Mouse (Mus musculus): ENCODE results near the gene Tmem141. TPM values are rescaled to one million over a fixed set of nuclear protein-coding genes. Genes with fewer than 3 reads are reported as not detected.

Gene Tmem141
- total and polyA plus RNA-seq, 3 experiments: 6.2 to 11.1 (median 7.7) TPM

- Histone ChIP-seq H3K9ac (ENCODE audit: insufficient read depth, low read depth) (no peak overlapping the region), H3K4me1 (ENCODE audit: control insufficient read depth in 1 of 2, insufficient read depth in 2 of 2) (no peaks in the 10 kb centered on the region), H3K27me3 (replicated peaks) (peaks cover 88% of the 10 kb centered on the region), H3K27ac (ENCODE audit: insufficient read depth, low read depth) (no peak overlapping the region), H3K36me3 (replicated peaks in 1 of 2; ENCODE audit: control insufficient read depth in 1 of 2, insufficient read depth in 1 of 2, low read length in 1 of 2) (no peaks in the 10 kb centered on the region), H3K79me2 (replicated peaks; ENCODE audit: control insufficient read depth, extremely low read depth, insufficient read depth, poor library complexity, severe bottlenecking) (no peaks in the 10 kb centered on the region), H3K4me2 (ENCODE audit: insufficient read depth, low read depth, poor library complexity, severe bottlenecking) (no peak overlapping the region), H3K4me3 (replicated peaks in 1 of 3; ENCODE audit: low read depth in 2 of 3, low read length in 2 of 3, poor library complexity in 1 of 3) (no peak overlapping the region), H3K9me3 (replicated peaks; ENCODE audit: low read length) (no peaks in the 10 kb centered on the region)
- TF ChIP-seq MEF2A (IDR thresholded peaks at IDR 0.05; ENCODE audit: borderline replicate concordance, low read depth, low read length): no peak
- no peak for TF ChIP-seq ZNF384 (IDR thresholded peaks at IDR 0.05; ENCODE audit: low read depth, low read length)
- no peak for TF ChIP-seq POLR2AphosphoS2 (IDR thresholded peaks at IDR 0.05; ENCODE audit: low read depth, low read length)
- TF ChIP-seq ZKSCAN1 (IDR thresholded peaks at IDR 0.05; ENCODE audit: borderline replicate concordance, low read depth, low read length): no peak
- no peak for TF ChIP-seq JUND (conservative IDR thresholded peaks at IDR 0.05; ENCODE audit: low read depth, low read length)
- no peak for TF ChIP-seq SIN3A (IDR thresholded peaks at IDR 0.05; ENCODE audit: low read length)
- TF ChIP-seq CHD2 (IDR thresholded peaks at IDR 0.05; ENCODE audit: low read length): no peak
- in situ Hi-C loops (cut with MboI; ENCODE audit: low pct_ligation_motif_present, low pct_unique_long_range_greater_than_20kb, low sequenced_read_pairs): no loop called here
- DNase-seq (ENCODE audit: extremely low read depth): no peak
- dilution Hi-C loops (cut with MboI; ENCODE audit: extremely low pct_ligation_motif_present, extremely low pct_unique_long_range_greater_than_20kb, low sequenced_read_pairs): no loop called here
Observed at GRCm38 (mm10) chr2:25628738-25629137, 6.9 kb upstream of the Tmem141 start.

- DNase-seq (ENCODE audit: extremely low read depth): no peak
- no peak for TF ChIP-seq KAT2A (IDR thresholded peaks at IDR 0.05; ENCODE audit: insufficient replicate concordance, low read length)
- TF ChIP-seq GABPA (IDR thresholded peaks at IDR 0.05; ENCODE audit: insufficient replicate concordance, low read depth, low read length): no peak
- in situ Hi-C loops (cut with MboI; ENCODE audit: low pct_ligation_motif_present, low pct_unique_long_range_greater_than_20kb, low sequenced_read_pairs) (no loop called here), dilution Hi-C loops (cut with MboI; ENCODE audit: extremely low pct_ligation_motif_present, extremely low pct_unique_long_range_greater_than_20kb, low sequenced_read_pairs) (no loop called here)
- H3K27ac ChIP-seq (ENCODE audit: insufficient read depth, low read depth): no peak within 1 kb of the TSS
- H3K27me3 ChIP-seq (replicated peaks): peaks cover 88% of the 10 kb centered on the region
- H3K4me1 ChIP-seq (ENCODE audit: control insufficient read depth in 1 of 2, insufficient read depth in 2 of 2): no peaks in the 10 kb centered on the region
- H3K36me3 ChIP-seq (replicated peaks in 1 of 2; ENCODE audit: control insufficient read depth in 1 of 2, insufficient read depth in 1 of 2, low read length in 1 of 2): no peaks in the 10 kb centered on the region
- H3K79me2 ChIP-seq (replicated peaks; ENCODE audit: control insufficient read depth, extremely low read depth, insufficient read depth, poor library complexity, severe bottlenecking): no peaks in the 10 kb centered on the region
- H3K9me3 ChIP-seq (replicated peaks; ENCODE audit: low read length): no peaks in the 10 kb centered on the region
- H3K4me2 ChIP-seq (ENCODE audit: insufficient read depth, low read depth, poor library complexity, severe bottlenecking): no peak within 1 kb of the TSS
- H3K9ac ChIP-seq (ENCODE audit: insufficient read depth, low read depth): no peak within 1 kb of the TSS
- H3K4me3 ChIP-seq (replicated peaks in 1 of 3; ENCODE audit: low read depth in 2 of 3, low read length in 2 of 3, poor library complexity in 1 of 3): no peak within 1 kb of the TSS
Observed at GRCm38 (mm10) chr2:25627811-25628210, 6.0 kb upstream of the Tmem141 start, which contains the start of gene Fcna. Gene Fcna (minus strand): TSS chr2:25628030.

GRCm38 (mm10) chr2:25625986-25626385 lies 4.2 kb upstream of the Tmem141 start:
- dilution Hi-C loops (cut with MboI; ENCODE audit: extremely low pct_ligation_motif_present, extremely low pct_unique_long_range_greater_than_20kb, low sequenced_read_pairs): no loop called here
- H3K36me3 ChIP-seq (replicated peaks in 1 of 2; ENCODE audit: control insufficient read depth in 1 of 2, insufficient read depth in 1 of 2, low read length in 1 of 2): no peaks in the 10 kb centered on the region
- H3K4me1 ChIP-seq (ENCODE audit: control insufficient read depth in 1 of 2, insufficient read depth in 2 of 2): peaks cover 0 to 6% of the 10 kb centered on the region in 2 experiments; a peak in 2 of 4 replicates
- in situ Hi-C loops (cut with MboI; ENCODE audit: low pct_ligation_motif_present, low pct_unique_long_range_greater_than_20kb, low sequenced_read_pairs): no loop called here
- no peak overlapping the region for H3K9ac ChIP-seq (ENCODE audit: insufficient read depth, low read depth)
- H3K9me3 ChIP-seq (replicated peaks; ENCODE audit: low read length): no peaks in the 10 kb centered on the region
- no peaks in the 10 kb centered on the region for H3K79me2 ChIP-seq (replicated peaks; ENCODE audit: control insufficient read depth, extremely low read depth, insufficient read depth, poor library complexity, severe bottlenecking)
- no peak overlapping the region for H3K27ac ChIP-seq (ENCODE audit: insufficient read depth, low read depth)
- H3K27me3 ChIP-seq (replicated peaks): peaks cover 80% of the 10 kb centered on the region
- DNase-seq (ENCODE audit: extremely low read depth): no peak
- TF ChIP-seq ETS1 (conservative IDR thresholded peaks at IDR 0.05; ENCODE audit: low read depth, low read length) (no peak), TBP (conservative IDR thresholded peaks at IDR 0.05; ENCODE audit: low read depth, low read length) (no peak), CHD1 (IDR thresholded peaks at IDR 0.05; ENCODE audit: low read depth, low read length) (no peak), IRF4 (IDR thresholded peaks at IDR 0.05; ENCODE audit: low read depth, low read length) (no peak), MEF2A (IDR thresholded peaks at IDR 0.05; ENCODE audit: borderline replicate concordance, low read depth, low read length) (no peak), USF1 (IDR thresholded peaks at IDR 0.05; ENCODE audit: low read depth, low read length) (no peak), HCFC1 (IDR thresholded peaks at IDR 0.05; ENCODE audit: low read depth, low read length) (no peak), MAFK (IDR thresholded peaks at IDR 0.05; ENCODE audit: insufficient replicate concordance, low read length) (no peak), SMC3 (IDR thresholded peaks at IDR 0.05; ENCODE audit: low read depth, low read length) (no peak), MAZ (IDR thresholded peaks at IDR 0.05; ENCODE audit: low read depth, low read length) (no peak), MYC (IDR thresholded peaks at IDR 0.05; ENCODE audit: low read depth, low read length) (no peak), GABPA (IDR thresholded peaks at IDR 0.05; ENCODE audit: insufficient replicate concordance, low read depth, low read length) (no peak), SIN3A (IDR thresholded peaks at IDR 0.05; ENCODE audit: low read length) (no peak), JUND (conservative IDR thresholded peaks at IDR 0.05; ENCODE audit: low read depth, low read length) (no peak), NRF1 (IDR thresholded peaks at IDR 0.05; ENCODE audit: low read depth, low read length) (no peak), RAD21 (IDR thresholded peaks at IDR 0.05; ENCODE audit: low read depth, low read length) (no peak), MAX (IDR thresholded peaks at IDR 0.05; ENCODE audit: low read length) (no peak), E2F4 (IDR thresholded peaks at IDR 0.05; ENCODE audit: insufficient replicate concordance, low read depth, low read length) (no peak), TCF12 (IDR thresholded peaks at IDR 0.05; ENCODE audit: low read depth, low read length) (no peak)
- no peak overlapping the region for H3K4me3 ChIP-seq (replicated peaks in 1 of 3; ENCODE audit: low read depth in 2 of 3, low read length in 2 of 3, poor library complexity in 1 of 3)
- H3K4me2 ChIP-seq (ENCODE audit: insufficient read depth, low read depth, poor library complexity, severe bottlenecking): no peak overlapping the region
